Mouse (Mus musculus) hindbrain, embryonic 10.5 days (tissue): ENCODE measurements around the gene Tbx1. TPM values are rescaled to one million over a fixed set of nuclear protein-coding genes. Genes with fewer than 3 reads are reported as not detected.

Experiments used
- DNase-seq: peaks from one replicate; pipeline ENCODE4 v3.0.0-alpha.2; 2017; ENCODE audit warnings: low spot score
- H3K27ac ChIP-seq: fragments of 300-500 bp; sonication (generic); 2 replicates; pipeline ENCODE4 v1.5.1; 2016; ENCODE audit warnings: mild to moderate bottlenecking, moderate library complexity
- H3K27me3 ChIP-seq: fragments of 300-500 bp; sonication (generic); 2 replicates; pipeline ENCODE4 v1.6.1; 2016; ENCODE audit warnings: mild to moderate bottlenecking; ENCODE audit not compliant: poor library complexity, insufficient read depth, severe bottlenecking
- H3K36me3 ChIP-seq: fragments of 300-500 bp; sonication (generic); 2 replicates; pipeline ENCODE4 v1.6.1; 2016; ENCODE audit warnings: mild to moderate bottlenecking, moderate library complexity
- H3K4me1 ChIP-seq: fragments of 300-500 bp; sonication (generic); replicated peaks from 2 replicates; pipeline ENCODE4 v1.6.1; 2016; ENCODE audit warnings: mild to moderate bottlenecking
- H3K4me3 ChIP-seq: fragments of 300-500 bp; sonication (generic); 2 replicates; pipeline ENCODE4 v1.5.1; 2016; ENCODE audit warnings: mild to moderate bottlenecking, moderate library complexity
- H3K9me3 ChIP-seq: fragments of 300-500 bp; sonication (generic); 2 replicates; pipeline ENCODE4 v1.6.1; 2016; ENCODE audit warnings: mild to moderate bottlenecking, moderate library complexity
- WGBS: fragments of 180-500 bp; shearing (Covaris S2); methylation state at CpG from one replicate; pipeline ENCODE4 v1.1.7; 2016; 5-methylcytosine and 5-hydroxymethylcytosine counted together
- polyA plus RNA-seq: library from polyadenylated mRNA; unstranded; fragments of >200 nt; fragmentation: Nextera tagmentation; extraction: Ambion mirVana; gene quantifications from 2 replicates; pipeline ENCODE4 v1.2.1, GENCODE M21; 2016

The Tbx1 gene
- polyA plus RNA-seq, 1 experiment from 2014 or later: 15.3 TPM

DNA sequence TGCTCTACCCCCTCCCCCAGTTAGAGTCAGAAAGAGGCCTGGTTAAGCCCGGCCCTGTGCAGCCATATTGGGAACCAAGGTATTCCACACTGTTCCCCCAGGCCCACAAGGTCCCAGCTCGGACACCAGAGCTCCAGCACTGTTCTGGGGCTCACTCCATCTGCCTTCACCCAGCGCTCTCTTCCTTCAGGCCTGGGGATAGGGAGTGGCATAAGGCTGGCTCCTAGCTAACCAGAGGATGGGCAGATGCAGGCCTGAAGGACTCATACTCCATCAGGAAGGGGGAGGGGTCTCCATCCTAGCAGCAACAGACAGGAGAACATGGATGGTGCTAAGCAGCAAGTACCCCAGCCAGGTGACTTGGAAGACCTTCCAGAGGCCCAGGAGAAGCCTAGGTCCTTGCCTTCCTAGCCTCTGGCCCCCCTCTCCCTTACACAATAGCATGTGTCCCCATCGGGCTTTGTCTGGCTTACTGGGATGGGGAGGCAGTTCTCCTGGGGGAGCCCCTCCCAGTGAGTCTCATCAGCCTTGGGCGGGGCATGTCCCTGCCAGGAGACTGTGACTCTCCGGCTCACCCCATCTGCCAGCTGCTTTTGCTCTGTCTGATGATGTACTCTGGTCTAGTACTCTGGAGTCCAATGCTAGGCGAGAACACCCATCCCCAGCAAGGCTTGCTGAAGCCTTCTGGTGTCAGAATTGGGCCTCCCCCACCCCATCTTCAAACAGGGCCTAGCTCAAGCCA, 37.9 kb upstream of the Tbx1 start:
- peaks cover 48% of the 10 kb centered on the region for H3K4me1 ChIP-seq
- H3K9me3 ChIP-seq: no peaks in the 10 kb centered on the region
- peak overlapping the region; percentile 94 for H3K27ac ChIP-seq
- peaks cover 19% of the 10 kb centered on the region for H3K36me3 ChIP-seq
- DNase-seq: no peak
- H3K4me3 ChIP-seq: peak overlapping the region; percentile 74
- WGBS: 52% methylated on average over 7 of the region's 7 CpGs
- peaks cover 92% of the 10 kb centered on the region for H3K27me3 ChIP-seq

DNA sequence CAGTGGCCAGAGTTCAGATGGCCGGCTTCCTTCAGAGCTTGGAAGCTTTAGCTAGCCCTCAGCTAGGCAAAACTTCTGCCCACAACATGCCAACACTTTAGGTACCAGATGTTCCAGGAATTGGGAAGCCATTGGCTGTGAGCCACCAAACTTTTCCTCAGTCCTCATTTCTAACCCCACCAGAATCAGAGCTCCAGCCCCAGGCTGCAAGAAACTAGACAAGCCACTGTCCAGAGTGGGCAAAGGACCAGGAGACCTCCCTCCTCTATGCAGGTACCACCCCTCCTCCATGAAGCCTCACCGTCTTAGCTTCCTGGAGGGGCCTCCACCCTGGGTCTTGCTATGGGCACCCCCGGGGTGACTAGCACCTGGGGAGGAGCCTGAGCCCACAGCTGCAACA, 36.7 kb upstream of the Tbx1 start:
- Histone ChIP-seq H3K9me3 (no peaks in the 10 kb centered on the region), H3K4me3 (peak overlapping the region; percentile 74), H3K27me3 (peaks cover 94% of the 10 kb centered on the region), H3K27ac (no peak overlapping the region), H3K36me3 (peaks cover 31% of the 10 kb centered on the region), H3K4me1 (peaks cover 59% of the 10 kb centered on the region)
- WGBS: 45% methylated on average over 3 of the region's 3 CpGs
- no peak for DNase-seq

- H3K27me3 ChIP-seq: peaks cover 97% of the 10 kb centered on the region
- H3K9me3 ChIP-seq: no peaks in the 10 kb centered on the region
- H3K36me3 ChIP-seq: peaks cover 33% of the 10 kb centered on the region
- under 1% methylated on average over 65 of the region's 65 CpGs for WGBS
- H3K4me3 ChIP-seq: peak within 1 kb of the TSS; percentile 74
- H3K27ac ChIP-seq: peak within 1 kb of the TSS; percentile 69
- DNase-seq: peak; percentile 83
- H3K4me1 ChIP-seq: peaks cover 67% of the 10 kb centered on the region
Measured at GRCm38 (mm10) chr16:18626376-18626878, 36.0 kb upstream of the Tbx1 start, which contains the start of gene Gm49601. Gene Gm49601 (minus strand): TSS chr16:18626427.

- DNase-seq: no peak
- H3K27ac ChIP-seq: peak overlapping the region; percentile 69
Measured at GRCm38 (mm10) chr16:18625791-18626311, 35.4 kb upstream of the Tbx1 start.

GRCm38 (mm10) chr16:18625097-18625496, 34.6 kb upstream of the Tbx1 start:
- Histone ChIP-seq H3K4me3 (no peak overlapping the region), H3K4me1 (peaks cover 77% of the 10 kb centered on the region), H3K27me3 (peaks cover 97% of the 10 kb centered on the region), H3K9me3 (no peaks in the 10 kb centered on the region), H3K27ac (no peak overlapping the region), H3K36me3 (peaks cover 33% of the 10 kb centered on the region)
- no peak for DNase-seq
- 36% methylated on average over 14 of the region's 14 CpGs for WGBS

More at GRCm38 (mm10) chr16:18625791-18626311, 35.4 kb upstream of the Tbx1 start:
- WGBS: 8% methylated on average over 26 of the region's 26 CpGs
- peaks cover 97% of the 10 kb centered on the region for H3K27me3 ChIP-seq
- H3K9me3 ChIP-seq: no peaks in the 10 kb centered on the region
- H3K36me3 ChIP-seq: peaks cover 33% of the 10 kb centered on the region
- peak overlapping the region; percentile 74 for H3K4me3 ChIP-seq
- peaks cover 72% of the 10 kb centered on the region for H3K4me1 ChIP-seq

DNA sequence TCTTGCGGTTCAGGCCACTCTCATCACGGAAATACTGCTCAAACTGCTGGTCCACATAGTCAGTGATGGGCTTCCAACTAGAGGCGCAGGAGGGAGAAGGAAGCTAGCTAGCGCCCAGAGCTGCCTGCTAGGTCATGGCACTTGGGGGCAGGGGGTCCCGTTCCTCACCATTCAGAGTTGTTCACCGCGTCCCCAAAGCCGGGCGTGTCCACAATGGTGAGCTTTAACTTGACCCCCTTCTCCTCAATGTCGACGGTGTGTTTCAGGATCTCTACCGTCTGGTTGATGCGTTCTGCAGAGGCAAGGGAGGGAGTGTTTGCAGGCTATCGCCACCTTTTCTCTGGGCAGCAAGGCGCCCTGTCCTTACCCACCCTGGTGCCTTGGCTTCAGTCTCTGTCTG, 34.2 kb upstream of the Tbx1 start:
- WGBS: 20% methylated on average over 15 of the region's 15 CpGs
- H3K36me3 ChIP-seq: peaks cover 33% of the 10 kb centered on the region
- no peak overlapping the region for H3K4me3 ChIP-seq
- DNase-seq: no peak
- no peaks in the 10 kb centered on the region for H3K9me3 ChIP-seq
- H3K27ac ChIP-seq: no peak overlapping the region
- H3K4me1 ChIP-seq: peaks cover 77% of the 10 kb centered on the region
- peaks cover 99% of the 10 kb centered on the region for H3K27me3 ChIP-seq

- H3K27ac ChIP-seq: no peak overlapping the region
- 27% methylated on average over 15 of the region's 15 CpGs for WGBS
- peaks cover 77% of the 10 kb centered on the region for H3K4me1 ChIP-seq
- no peak overlapping the region for H3K4me3 ChIP-seq
- DNase-seq: no peak
- H3K9me3 ChIP-seq: no peaks in the 10 kb centered on the region
- H3K27me3 ChIP-seq: peaks cover 100% of the 10 kb centered on the region
- peaks cover 33% of the 10 kb centered on the region for H3K36me3 ChIP-seq
Measured at GRCm38 (mm10) chr16:18623751-18624540, 33.5 kb upstream of the Tbx1 start.

DNA sequence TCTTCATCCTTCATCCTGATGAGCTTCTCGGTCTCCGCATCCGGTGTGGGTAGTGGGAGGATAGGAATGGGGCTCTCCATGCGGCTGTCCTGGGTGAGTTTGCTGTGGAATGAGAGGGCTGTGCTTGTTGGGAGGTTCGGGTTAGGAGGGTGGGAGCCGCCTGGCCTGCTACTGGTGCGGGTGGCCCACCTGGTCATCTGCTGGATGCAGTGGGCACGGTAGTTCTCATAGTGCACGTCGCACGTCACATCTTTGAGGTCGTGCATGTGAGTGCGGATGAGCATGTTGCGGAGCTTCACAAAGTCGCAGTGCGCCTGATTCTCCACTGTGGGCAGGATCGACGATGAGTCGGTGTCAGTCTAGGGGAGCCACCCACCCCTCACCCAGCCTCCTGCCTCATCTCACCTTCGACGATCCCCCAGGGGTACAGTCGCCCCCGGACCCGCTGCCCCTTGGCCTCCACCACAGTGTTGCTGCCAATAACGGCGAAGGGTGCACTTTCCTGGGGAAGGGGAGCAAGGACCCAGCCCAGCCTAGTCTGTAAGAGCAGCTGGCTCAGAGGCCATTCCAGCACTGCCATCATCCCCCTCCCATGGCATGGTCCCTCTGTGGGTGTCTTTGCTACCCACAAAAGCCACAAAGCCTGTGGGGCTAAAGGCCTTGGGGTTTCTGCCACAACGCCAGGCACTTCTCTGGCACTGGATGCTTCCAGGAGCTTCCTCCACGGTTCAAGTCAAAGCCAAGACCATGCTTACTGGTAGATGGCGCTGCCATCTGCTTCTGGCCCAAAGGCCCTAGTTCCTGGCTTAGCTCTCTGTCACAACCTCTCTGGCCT, 32.7 kb upstream of the Tbx1 start:
- Histone ChIP-seq H3K9me3 (no peaks in the 10 kb centered on the region), H3K27ac (no peak overlapping the region), H3K36me3 (peaks cover 33% of the 10 kb centered on the region), H3K4me1 (peaks cover 77% of the 10 kb centered on the region), H3K4me3 (no peak overlapping the region), H3K27me3 (peaks cover 100% of the 10 kb centered on the region)
- WGBS: 19% methylated on average over 29 of the region's 29 CpGs
- DNase-seq: no peak

DNA sequence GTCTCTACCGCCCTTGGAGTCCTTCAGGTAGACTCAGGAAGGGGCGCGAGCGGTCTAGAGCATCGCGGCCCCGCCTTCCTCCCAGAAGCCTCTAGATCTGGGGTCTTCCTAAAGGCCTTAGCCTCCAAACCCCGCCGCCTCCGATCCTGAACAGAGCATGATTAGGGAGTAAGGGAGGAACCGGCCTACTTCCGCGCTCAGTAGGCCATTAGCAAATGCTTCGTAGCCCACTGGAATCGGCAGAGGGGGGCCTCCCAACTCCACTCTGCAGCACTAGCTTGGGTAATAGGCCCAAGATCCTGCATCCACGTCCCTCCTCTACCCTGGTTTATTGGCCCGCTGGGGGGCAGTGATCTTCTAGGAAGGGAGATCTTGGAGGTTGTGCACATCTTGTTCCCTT, 31.5 kb upstream of the Tbx1 start, which contains the start of gene Gp1bb:
Gene Gp1bb, minus strand, starts transcription at position 385 of the 400 bp plus-strand sequence.
- Histone ChIP-seq H3K4me1 (peaks cover 76% of the 10 kb centered on the region), H3K27me3 (peaks cover 99% of the 10 kb centered on the region), H3K4me3 (peak within 1 kb of the TSS; percentile 56), H3K9me3 (no peaks in the 10 kb centered on the region), H3K27ac (no peak within 1 kb of the TSS), H3K36me3 (peaks cover 33% of the 10 kb centered on the region)
- DNase-seq: no peak
- WGBS: 5% methylated on average over 17 of the region's 17 CpGs

DNA sequence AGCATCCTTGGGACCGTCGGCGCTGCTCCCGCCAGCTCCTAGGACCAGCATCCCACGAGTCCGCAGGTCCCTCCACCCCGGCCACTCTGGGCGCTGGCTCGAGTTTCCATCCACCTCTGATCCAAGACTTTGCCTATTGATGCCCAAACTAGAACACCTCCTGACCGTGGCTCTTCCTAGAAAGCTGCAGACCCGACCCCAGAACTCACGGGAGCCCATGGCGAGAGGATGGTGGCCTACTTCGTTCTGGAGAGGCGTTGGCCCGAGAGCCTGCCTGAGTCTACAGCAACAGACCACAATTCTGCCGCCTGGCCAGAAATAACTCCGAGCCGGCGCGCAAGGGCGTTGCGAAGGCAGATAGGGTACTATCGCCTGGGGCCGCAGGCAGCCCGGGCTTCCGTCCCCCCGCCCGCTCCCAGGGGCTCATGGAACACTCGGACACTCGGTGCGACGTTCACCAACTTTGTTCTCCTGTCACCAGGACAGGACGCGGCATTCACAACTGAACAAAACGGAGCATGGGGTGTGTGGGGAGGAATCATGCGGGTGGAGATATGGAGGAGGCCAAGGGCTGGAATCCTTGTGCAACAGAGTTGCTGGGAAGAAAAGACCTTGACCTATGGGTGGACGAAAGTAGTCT, 31.0 kb upstream of the Tbx1 start:
- Histone ChIP-seq H3K27me3 (peaks cover 99% of the 10 kb centered on the region), H3K4me3 (peak overlapping the region; percentile 56), H3K27ac (no peak overlapping the region), H3K36me3 (peaks cover 33% of the 10 kb centered on the region), H3K4me1 (peaks cover 76% of the 10 kb centered on the region), H3K9me3 (no peaks in the 10 kb centered on the region)
- WGBS: 2% methylated on average over 38 of the region's 38 CpGs
- peak; percentile 54 for DNase-seq

GRCm38 (mm10) chr16:18620601-18621361, 30.3 kb upstream of the Tbx1 start:
- under 1% methylated on average over 74 of the region's 74 CpGs for WGBS
- peak; percentile 56 for DNase-seq
- no peaks in the 10 kb centered on the region for H3K9me3 ChIP-seq
- peak overlapping the region; percentile 56 for H3K4me3 ChIP-seq
- H3K27ac ChIP-seq: peak overlapping the region; percentile 17; the same call in 1 of the 2 replicates
- peaks cover 33% of the 10 kb centered on the region for H3K36me3 ChIP-seq
- H3K27me3 ChIP-seq: peaks cover 99% of the 10 kb centered on the region
- peaks cover 70% of the 10 kb centered on the region for H3K4me1 ChIP-seq
